In the genomic region with DNA sequence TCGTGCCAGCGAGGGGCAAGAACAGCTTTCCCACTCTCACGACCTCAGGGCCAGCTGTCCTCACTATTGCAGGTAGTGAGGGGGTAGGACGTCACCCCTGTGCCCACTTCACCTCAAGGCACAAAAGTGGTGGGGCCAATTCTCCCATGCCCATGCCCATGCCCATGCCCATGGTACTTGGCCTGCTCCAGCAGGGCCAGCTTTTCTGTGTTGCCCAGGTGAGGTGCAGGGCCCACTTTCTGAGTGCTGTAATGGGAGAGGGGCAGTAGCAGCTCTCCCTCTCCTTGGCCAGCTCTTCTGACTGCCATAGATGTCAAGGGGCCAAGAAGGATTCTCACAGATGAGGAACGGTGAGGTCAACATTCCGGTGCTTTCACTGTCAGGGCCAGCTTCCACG, we compare ENCODE assay signal across 15 mouse cellular contexts.
DNase-seq lines count a peak whose midpoint lies in the region; ATAC-seq and TF ChIP-seq lines count a peak whose summit lies in the region.
"Had no signal": no experiment of that assay in that cellular context is flagged by ENCODE, and none has a peak within 500 bp of the region (broad histone marks: within the 10 kb centered on the region; RNA-seq: fewer than 3 reads in every experiment).

No protein-coding gene starts in this region.

- H3K9ac ChIP-seq in hindbrain, embryonic 14.5 days = no peak overlapping the region
- no peak overlapping the region for H3K9ac ChIP-seq in kidney, postnatal 0 days (ENCODE audit: low read depth, low read length)
- no peak overlapping the region for H3K9ac ChIP-seq in midbrain, embryonic 12.5 days (replicated peaks)
- H3K9ac ChIP-seq in midbrain, postnatal 0 days (replicated peaks; ENCODE audit: low read length, poor library complexity, severe bottlenecking) = no peak overlapping the region

- 87% methylated on average over 7 of the region's 7 CpGs for WGBS in hindbrain, embryonic 14.5 days
- 91% methylated on average over 7 of the region's 7 CpGs for WGBS in hindbrain, embryonic 10.5 days
- 78% methylated on average over 7 of the region's 7 CpGs for WGBS in kidney, postnatal 0 days
- WGBS in midbrain, embryonic 12.5 days = 94% methylated on average over 7 of the region's 7 CpGs
- 88% methylated on average over 7 of the region's 7 CpGs for WGBS in midbrain, postnatal 0 days

- TF ChIP-seq CTCF in kidney, postnatal 0 days (IDR thresholded peaks at IDR 0.05; ENCODE audit: low read depth) = no peak
- TF ChIP-seq CTCF in midbrain, postnatal 0 days (IDR thresholded peaks at IDR 0.05) = no peak

- H3K27ac ChIP-seq in hindbrain, embryonic 14.5 days = no peak overlapping the region
- H3K27ac ChIP-seq in hindbrain, embryonic 10.5 days = no peak overlapping the region; the same call in 1 of the 2 replicates
- H3K27ac ChIP-seq in kidney, postnatal 0 days = no peak overlapping the region
- H3K27ac ChIP-seq in midbrain, embryonic 12.5 days (replicated peaks) = no peak overlapping the region
- no peak overlapping the region for H3K27ac ChIP-seq in midbrain, postnatal 0 days (ENCODE audit: low read depth, low read length)
- H3K27ac ChIP-seq: embryonic facial prominence, embryonic 10.5 days had no signal

- H3K9me3 ChIP-seq in hindbrain, embryonic 14.5 days (ENCODE audit: control insufficient read depth, low read length) = no peaks in the 10 kb centered on the region
- no peaks in the 10 kb centered on the region for H3K9me3 ChIP-seq in hindbrain, embryonic 10.5 days
- H3K9me3 ChIP-seq in kidney, postnatal 0 days (replicated peaks; ENCODE audit: low read length) = no peaks in the 10 kb centered on the region
- H3K9me3 ChIP-seq in midbrain, embryonic 12.5 days = no peaks in the 10 kb centered on the region
- no peaks in the 10 kb centered on the region for H3K9me3 ChIP-seq in midbrain, postnatal 0 days (ENCODE audit: low read length)
- H3K9me3 ChIP-seq: embryonic facial prominence, embryonic 10.5 days had no signal

- no peak for DNase-seq in hindbrain, embryonic 14.5 days (ENCODE audit: low spot score)
- DNase-seq in hindbrain, embryonic 10.5 days (ENCODE audit: low spot score) = no peak
- no peak for DNase-seq in kidney, postnatal 0 days (ENCODE audit: low spot score)
- DNase-seq in kidney, adult 8-10 months = no peak
- DNase-seq in midbrain, postnatal 0 days (ENCODE audit: low spot score) = no peak
- peak; percentile 14 for DNase-seq in NIH3T3 (ENCODE audit: low read depth)
- no peak for DNase-seq in spleen, postnatal 10 days (ENCODE audit: low spot score in 2 of 2)
- DNase-seq: adrenal gland, adult 8-10 months; adrenal gland, postnatal 36 days; cerebellum, adult 2 months; gastrocnemius, postnatal 36 days; heart, adult 11 months had no signal

- no peaks in the 10 kb centered on the region for H3K27me3 ChIP-seq in hindbrain, embryonic 14.5 days (ENCODE audit: control insufficient read depth, insufficient read depth, low read length)
- H3K27me3 ChIP-seq in hindbrain, embryonic 10.5 days (ENCODE audit: insufficient read depth, poor library complexity, severe bottlenecking) = no peaks in the 10 kb centered on the region
- no peaks in the 10 kb centered on the region for H3K27me3 ChIP-seq in kidney, postnatal 0 days (ENCODE audit: insufficient read depth, low read length)
- no peaks in the 10 kb centered on the region for H3K27me3 ChIP-seq in midbrain, embryonic 12.5 days
- no peaks in the 10 kb centered on the region for H3K27me3 ChIP-seq in midbrain, postnatal 0 days (ENCODE audit: insufficient read depth, low read length)

- no peaks in the 10 kb centered on the region for H3K36me3 ChIP-seq in hindbrain, embryonic 14.5 days (replicated peaks; ENCODE audit: control insufficient read depth, insufficient read depth)
- H3K36me3 ChIP-seq in hindbrain, embryonic 10.5 days = no peaks in the 10 kb centered on the region
- no peaks in the 10 kb centered on the region for H3K36me3 ChIP-seq in kidney, postnatal 0 days (ENCODE audit: insufficient read depth, low read length)
- H3K36me3 ChIP-seq in midbrain, embryonic 12.5 days = no peaks in the 10 kb centered on the region
- H3K36me3 ChIP-seq in midbrain, postnatal 0 days (ENCODE audit: insufficient read depth, low read length) = no peaks in the 10 kb centered on the region
- H3K36me3 ChIP-seq: embryonic facial prominence, embryonic 10.5 days had no signal

- no peak overlapping the region for H3K4me3 ChIP-seq in hindbrain, embryonic 14.5 days (replicated peaks; ENCODE audit: low read length)
- H3K4me3 ChIP-seq in hindbrain, embryonic 10.5 days = no peak overlapping the region
- no peak overlapping the region for H3K4me3 ChIP-seq in kidney, postnatal 0 days (replicated peaks; ENCODE audit: low read depth, low read length)
- H3K4me3 ChIP-seq in midbrain, embryonic 12.5 days = no peak overlapping the region
- no peak overlapping the region for H3K4me3 ChIP-seq in midbrain, postnatal 0 days (ENCODE audit: low read depth, low read length)
- H3K4me3 ChIP-seq: embryonic facial prominence, embryonic 10.5 days had no signal

- no peak overlapping the region for H3K4me2 ChIP-seq in hindbrain, embryonic 14.5 days (replicated peaks)
- H3K4me2 ChIP-seq in kidney, postnatal 0 days (ENCODE audit: low read length) = no peak overlapping the region
- no peak overlapping the region for H3K4me2 ChIP-seq in midbrain, embryonic 12.5 days (replicated peaks)
- no peak overlapping the region for H3K4me2 ChIP-seq in midbrain, postnatal 0 days (ENCODE audit: low read depth, low read length, poor library complexity, severe bottlenecking)

- ATAC-seq in hindbrain, embryonic 14.5 days (ENCODE audit: low FRiP score) = 0 out of 2 replicates have a peak, but pooled peaks have one; percentile 6
- 0 out of 2 replicates have a peak, but pooled peaks have one; percentile 3 for ATAC-seq in kidney, postnatal 0 days (replicated peaks; ENCODE audit: low FRiP score, low read depth)
- ATAC-seq in midbrain, embryonic 12.5 days (ENCODE audit: low FRiP score, low read depth) = peak; percentile 38; the same call in 1 of the 2 replicates
- ATAC-seq in midbrain, postnatal 0 days (ENCODE audit: low FRiP score) = no peak
- ATAC-seq: forebrain, embryonic 14.5 days had no signal

- H3K4me1 ChIP-seq in hindbrain, embryonic 14.5 days (replicated peaks; ENCODE audit: control insufficient read depth, insufficient read depth, low read length) = no peaks in the 10 kb centered on the region; the same call in 1 of the 2 replicates
- peaks cover 3% of the 10 kb centered on the region; the same call in 1 of the 2 replicates for H3K4me1 ChIP-seq in hindbrain, embryonic 10.5 days (replicated peaks)
- H3K4me1 ChIP-seq in kidney, postnatal 0 days (replicated peaks; ENCODE audit: insufficient read depth, low read length) = no peaks in the 10 kb centered on the region
- 0 out of 2 replicates have a peak, but pooled peaks cover 3% of the 10 kb centered on the region for H3K4me1 ChIP-seq in midbrain, embryonic 12.5 days
- H3K4me1 ChIP-seq in midbrain, postnatal 0 days (ENCODE audit: insufficient read depth, low read length) = no peaks in the 10 kb centered on the region
- H3K4me1 ChIP-seq: embryonic facial prominence, embryonic 10.5 days had no signal
